Mouse (Mus musculus) frontal cortex, postnatal 14 days (tissue): ENCODE measurements around the gene Artn.

Source experiments
- DNase-seq, 2 experiments: peaks; one replicate each; pipeline ENCODE4 v3.0.0; 2022; ENCODE audit warnings: low spot score in 2 of 2

Gene Artn

DNA sequence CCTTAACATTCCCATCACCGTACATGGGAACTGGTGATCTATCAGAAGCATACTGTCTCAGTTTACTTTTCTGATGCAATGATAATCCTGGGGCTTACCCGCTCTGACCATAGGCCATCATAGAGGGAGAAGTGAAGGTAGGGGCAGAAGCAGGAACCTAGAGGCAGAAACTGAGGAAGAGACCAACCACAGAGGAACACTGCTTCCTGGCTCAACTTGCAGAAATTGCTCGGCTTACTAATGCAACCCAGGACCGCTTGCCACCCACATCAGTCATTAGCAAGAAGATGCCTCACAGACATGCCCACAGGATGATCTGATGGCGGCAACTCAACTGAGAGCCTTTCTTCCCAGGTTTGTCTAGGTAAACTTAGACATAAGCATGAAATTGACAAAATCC lies 10.8 kb downstream of the Artn start:
- no peak for DNase-seq

DNA sequence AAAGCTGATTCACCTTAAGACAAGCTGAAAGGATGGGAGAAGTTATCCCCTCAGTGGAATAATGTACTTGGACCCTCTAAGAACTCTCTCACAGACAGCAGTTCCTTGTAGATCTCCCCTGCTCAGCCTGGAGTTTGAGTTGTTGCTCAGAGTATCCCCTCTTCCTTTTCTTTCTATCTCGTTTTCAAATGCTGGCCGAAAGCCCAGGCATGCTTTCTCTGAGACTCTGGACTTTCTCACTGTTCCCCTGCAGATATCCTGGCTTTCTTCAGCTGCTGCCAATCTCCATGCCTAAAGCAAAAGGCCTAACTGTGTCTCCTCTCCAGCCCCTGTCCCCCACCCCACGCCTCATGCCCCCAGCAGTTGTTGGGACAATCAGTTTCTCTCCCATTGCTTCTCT lies 11.3 kb downstream of the Artn start:
- DNase-seq, result no peak

DNA sequence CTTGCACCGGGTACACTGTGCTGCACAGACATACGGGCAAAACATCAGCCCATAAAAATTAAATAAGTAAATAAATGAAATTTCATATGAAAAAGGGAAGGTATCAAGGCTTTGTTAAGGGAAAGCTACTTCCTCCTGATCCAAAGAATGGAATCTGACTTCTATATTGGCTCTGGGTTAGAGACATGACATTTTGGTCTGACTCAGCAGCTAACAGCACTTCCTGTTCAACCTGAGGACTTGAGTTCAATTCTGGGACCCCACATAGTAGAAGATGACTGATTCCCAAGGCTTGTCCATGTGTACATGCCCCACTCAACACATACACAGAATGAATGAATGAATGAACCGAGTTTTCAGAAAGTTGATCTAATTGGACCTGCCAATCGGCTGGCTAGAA lies 11.7 kb downstream of the Artn start:
- DNase-seq, result no peak

DNA sequence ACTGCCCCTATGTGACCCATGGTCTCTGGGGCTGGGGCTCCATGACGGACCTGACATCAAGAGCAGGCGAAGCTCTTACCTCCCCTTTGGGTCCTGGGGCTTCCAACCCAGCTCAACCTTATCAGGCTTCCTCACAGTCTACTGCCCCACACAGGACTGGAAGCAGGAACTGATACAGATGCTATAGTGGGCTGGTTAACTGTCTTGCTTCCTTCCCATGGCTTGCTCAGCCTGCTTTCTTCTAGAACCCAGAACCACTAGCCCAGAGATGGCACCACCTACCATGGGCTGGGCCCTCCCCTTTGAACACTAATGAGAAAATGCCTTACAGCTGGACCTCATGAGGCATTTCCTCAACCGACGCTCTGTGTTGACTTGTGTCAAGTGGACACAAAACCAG lies 12.2 kb downstream of the Artn start:
- no peak for DNase-seq

DNA sequence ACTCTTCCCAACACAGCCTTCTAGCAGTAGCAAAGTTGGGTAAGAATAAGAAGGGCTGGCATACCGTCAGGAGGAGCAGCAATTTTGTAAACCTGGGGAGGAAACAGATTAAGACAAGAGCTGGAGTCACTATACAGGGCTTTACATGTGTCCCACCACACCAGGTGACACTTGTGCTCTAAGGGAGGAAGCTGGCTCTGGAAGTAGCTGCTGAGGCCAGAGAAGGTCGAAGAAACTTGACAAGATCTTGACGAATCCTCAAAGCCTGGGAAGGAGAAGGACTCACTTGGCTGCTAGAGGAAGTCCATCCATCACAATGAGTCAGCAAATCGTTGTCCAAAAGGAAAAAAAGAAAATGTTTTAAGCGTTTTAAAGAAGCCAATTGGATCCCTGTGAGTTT lies 13.2 kb downstream of the Artn start:
- no peak for DNase-seq

DNA sequence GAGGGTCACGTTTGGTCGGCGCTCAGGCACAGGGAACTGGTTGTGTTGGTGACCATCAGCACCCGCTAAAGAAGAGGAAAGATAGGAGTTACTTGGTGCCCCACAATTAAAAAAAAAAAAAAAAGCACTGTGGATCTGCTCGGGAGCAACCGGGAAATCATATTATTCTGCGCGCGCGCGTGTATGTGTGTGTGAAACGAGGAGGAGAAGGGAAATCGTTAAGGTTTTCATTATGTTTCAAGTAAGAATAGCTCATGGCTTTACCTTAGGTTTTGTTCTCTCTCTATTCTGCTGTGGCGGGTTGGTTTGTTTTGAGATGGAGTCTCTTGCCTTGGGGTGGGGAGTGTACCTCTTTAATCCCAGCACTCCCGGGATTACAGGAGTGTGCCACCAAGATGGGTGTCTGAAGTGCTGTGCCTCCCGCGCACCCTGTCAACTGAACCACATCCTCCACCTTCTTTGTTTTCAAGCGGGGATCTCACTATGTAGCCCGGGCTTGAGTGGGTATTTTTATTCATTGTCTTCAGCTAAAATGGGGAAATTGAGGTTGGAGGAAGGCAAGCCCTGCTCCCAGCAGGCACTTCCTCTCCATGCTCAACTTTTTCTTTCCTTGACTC lies 14.0 kb downstream of the Artn start:
- DNase-seq, result no peak

DNA sequence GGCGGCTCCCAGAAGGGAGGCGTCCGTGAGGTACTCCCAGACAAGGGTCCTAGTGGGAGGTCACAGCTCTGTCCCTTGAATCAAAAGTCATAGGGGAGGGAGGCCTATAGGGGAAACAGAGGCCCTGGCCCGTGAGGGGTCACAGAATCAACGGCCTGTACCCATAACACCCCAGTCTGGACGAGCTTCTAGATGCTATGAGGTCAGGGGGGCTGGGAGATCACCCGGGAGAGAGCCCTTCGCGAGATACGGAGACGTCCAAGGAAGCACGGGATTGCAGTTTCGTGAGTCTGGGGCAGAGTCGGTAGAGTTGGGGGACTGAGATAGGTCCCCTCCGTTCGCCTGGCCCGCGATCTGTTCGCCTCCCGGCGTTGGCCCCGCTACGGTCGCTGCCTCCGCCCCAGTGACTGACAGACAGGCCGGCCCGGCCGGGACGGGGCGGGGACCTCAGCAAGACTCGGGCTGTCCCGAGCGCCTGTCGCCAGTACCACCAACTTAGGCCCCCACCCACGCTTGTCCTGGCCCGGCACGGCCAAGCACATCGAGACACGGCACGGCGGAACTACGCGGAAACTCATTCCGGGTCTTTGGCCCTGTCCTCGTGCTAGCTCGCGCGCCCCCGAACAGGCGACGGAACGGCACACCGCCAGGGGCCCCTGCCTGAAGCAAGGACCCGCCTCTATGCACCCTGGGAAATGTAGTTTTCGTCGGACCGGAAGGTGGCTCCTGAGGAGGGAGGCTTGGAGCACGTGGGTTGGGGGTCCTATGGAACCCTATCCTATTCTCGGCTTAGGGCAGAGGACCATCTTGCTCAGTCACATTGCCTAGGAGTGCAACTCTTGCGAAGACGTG lies 14.7 kb downstream of the Artn start, which contains the start of gene Ipo13:
TSS of gene Ipo13 (minus strand) at position 409 of the 852 bp plus-strand sequence.
- DNase-seq, result peak; percentile 88

DNA sequence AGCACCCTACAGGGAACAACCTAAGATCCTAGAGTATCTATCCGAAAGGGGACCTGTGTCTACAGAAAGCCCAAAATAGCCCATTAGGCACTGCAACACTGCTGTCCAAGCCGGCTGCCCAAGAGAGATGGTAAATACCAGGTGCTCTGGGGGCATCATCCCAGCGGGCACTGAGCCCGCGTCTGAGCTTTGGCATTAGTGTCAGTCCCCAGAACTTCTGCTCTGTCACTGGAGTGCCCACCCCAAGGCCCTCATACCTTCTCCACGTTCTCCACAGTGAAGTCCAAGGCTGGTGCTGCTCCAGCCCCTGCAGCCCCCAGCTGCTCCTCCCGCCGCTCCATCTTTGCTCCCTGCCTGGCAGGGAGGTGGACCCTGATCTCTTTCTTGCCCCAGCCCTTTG lies 15.5 kb downstream of the Artn start:
- no peak for DNase-seq

DNA sequence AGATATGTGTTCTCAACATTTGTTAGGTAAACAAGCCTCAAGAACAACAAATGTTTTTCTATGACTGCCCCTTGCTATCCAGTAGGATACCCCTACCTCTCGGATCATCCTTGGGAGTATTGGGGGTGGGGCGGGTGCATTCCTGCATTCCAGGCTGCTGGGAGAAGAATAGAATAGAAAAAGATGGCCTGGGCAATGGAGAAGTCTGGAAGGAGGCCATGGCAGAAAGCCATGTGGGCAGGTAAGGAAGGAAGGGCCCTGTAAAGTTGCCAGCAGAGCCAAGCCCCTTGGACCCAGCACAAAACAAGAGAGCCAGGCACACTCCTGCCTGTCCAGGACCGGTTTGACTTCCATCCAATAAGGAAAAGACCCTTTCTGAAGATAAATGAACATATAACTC lies 16.1 kb downstream of the Artn start:
- no peak for DNase-seq

DNA sequence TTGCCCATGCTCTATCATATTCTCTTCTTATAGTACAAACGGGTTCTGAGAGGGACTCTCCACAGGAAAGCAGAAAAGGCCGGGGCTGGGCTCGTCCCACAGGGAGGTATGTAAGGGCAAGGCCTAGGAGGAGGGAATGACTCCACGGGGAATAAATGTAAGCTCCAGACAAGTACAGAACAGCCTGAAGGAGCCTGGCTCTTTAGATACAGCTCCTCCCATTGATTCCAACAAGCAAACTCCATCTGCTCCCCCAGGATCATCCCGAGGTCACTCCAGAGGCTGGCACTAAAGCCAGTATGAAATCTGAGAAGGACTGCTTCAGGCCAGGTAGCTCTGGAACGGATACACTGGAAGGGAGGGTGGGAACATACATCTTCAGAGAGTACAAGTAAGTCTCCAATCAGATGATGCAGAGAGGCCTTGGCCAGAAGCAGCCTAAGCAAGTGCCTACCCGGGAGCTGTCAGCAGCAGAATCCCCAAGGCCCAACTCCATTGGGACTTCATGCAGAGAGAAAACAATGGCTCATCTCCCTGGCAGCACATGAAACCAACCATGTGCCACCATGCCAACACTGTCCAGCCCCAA lies 16.8 kb downstream of the Artn start:
- DNase-seq, result no peak

DNA sequence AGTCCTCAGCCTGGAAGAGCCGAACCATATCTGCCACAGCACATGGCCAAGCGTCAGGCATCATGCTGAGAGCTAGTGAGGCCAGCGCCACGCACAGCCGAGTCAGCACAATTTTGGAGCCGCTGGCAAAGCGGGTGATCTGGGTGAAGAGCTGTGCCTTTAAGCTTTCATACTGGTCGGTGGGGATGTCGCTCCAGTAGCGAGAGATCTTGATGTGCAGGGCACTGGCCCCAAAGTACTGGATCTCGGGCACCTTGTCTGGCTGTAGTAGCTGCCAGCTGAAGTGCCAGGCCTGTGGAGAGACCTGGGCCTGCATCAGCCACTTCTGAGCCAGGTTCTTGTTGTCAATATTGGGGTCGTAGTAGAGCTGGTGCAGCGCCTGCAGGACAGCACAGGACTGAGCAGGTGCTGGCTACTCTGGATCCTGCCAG lies 17.4 kb downstream of the Artn start:
- DNase-seq, result no peak

DNA sequence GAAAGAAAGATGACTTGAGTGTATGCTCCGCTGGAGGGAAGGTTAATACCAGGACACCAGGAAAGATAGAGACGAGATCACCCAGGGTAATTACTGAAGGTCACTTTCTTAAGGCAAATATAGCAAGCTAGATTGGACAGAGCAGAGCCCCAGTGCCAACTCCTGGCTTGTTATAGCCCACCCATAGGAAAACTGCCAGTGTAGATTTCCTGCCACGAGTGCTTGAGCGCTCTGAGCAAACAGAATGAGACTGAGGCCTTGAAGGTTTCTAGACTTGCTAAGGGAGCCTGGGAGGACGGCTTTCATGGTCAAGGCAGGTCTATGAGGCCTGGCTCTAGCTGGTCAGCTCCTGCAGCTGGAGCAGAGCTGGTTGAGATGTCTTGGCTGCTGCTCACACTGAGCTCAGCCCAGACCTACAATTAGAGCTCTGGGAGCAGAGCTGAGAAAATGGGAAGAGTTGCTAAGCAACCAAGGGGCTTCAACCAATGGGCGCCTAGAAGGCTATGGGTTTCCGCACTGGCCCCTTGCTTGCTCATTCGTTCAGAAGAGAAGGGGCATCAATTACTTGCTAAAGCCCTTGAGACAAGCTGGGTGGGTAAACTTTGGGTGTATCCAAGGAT lies 20.6 kb downstream of the Artn start:
- peak in 1 of 2 experiments; percentile 49 for DNase-seq

DNA sequence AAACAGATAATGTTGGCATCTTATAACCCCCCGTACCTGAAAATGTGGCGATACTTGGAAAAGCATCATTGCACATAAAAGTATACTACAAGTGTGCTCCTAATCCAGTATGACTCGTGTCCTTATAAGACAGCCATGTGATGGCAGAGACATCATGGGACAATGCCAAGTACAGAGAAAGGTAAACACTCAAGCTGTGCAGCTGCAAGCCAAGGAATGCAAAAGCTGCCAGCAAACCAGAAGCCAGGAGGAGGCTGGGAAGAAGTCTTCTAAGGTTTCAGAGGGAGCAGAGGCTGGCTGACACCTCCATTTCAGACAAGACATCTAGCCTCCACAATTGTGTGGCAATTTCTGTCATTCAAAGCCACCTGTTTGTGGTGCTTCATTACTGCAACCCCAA lies 23.4 kb downstream of the Artn start:
- no peak for DNase-seq

DNA sequence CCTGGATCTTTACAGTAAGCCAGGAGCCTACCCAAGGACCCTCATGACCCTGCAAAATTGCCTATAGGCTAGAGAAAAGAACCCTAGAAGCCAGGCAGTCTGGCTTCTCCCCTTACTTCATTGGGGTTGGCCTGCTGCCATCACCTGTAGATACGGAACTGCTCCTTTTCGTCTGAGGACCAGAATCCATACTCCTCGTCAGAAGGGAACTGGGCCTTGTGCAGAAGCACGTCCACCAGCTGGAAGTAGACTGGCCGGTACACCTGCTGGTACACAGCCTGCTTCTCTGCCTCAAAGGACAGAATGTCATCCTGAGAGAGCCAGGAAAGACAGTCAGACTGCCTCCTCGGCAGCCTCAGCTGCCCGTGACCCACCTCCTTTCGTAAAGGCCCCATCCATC lies 24.8 kb downstream of the Artn start:
- no peak for DNase-seq

DNA sequence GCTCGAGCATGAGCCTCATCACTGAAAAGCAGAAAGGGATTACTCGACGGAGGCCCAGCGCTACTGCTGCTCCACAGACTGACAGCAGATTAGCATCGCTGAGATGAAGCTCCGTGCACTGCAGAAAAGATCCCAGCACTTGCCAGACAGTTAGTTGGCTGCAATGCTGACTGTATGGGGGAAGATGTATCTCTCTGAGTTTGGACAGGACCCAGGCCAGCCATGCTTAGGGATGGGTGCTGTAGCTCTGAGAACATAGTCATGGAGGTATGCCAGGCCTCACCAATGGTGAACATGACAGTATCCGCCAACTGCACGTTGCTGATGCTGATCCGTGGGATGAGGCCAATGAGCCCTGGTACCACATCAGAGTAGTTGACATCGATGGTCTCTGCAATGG lies 25.5 kb downstream of the Artn start:
- no peak for DNase-seq

DNA sequence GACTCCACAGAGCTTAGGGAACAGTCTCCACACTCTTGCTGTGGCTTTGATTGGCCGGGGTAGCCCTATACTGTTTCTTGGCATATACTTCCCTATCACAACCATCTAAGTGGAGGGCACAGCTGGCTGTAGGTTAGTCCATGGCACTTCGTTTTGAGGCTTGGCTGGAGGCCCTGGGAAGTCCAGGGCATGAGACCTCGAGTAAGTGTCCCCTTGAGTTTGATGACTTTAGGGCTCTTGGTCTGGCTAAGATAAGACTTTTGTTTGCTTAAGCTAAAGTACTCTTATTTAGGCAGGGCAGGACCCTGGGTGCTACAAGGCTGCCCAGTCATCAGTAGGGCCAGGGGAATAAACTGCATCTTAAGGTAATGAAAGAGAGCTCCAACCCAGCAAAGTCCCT lies 31.5 kb downstream of the Artn start:
- no peak for DNase-seq

DNA sequence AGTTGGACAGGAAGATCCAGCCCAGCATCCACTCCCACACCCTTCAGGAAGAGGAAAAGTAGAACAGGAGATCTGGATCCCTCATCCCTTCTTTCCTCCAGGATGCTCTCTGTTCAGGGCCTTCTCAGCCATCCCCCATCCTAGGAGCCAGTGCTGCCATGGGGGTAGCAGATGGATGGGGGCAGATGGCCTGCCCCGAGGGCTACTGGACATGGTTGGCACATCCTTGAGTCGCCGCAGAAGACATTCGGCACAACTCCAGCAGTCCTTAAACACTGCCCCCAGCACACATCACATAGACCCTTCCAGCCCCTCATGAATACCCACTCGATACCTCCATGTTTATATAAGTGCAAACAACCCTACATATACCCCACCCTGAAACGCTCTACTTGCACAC lies 33.5 kb downstream of the Artn start:
- no peak for DNase-seq

DNA sequence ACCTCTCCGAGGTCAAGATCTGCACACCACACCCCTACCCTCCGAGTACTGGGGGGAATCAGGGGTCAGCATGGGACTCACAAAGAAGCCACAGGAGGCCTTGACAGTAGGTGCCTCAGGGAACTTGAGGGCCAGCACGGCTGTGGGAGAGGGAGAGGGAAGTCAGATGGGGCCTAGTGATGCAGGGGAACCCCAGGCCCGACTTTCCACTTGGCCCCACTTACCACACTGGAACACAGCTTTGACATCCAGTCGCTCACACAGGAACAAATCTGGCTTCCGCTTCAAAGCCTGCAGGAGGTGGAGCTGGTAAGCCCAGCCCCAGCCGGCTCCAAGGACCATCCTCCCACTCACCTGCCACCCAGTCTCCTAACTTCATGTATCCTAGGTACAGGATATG lies 34.2 kb downstream of the Artn start:
- DNase-seq, result no peak

DNA sequence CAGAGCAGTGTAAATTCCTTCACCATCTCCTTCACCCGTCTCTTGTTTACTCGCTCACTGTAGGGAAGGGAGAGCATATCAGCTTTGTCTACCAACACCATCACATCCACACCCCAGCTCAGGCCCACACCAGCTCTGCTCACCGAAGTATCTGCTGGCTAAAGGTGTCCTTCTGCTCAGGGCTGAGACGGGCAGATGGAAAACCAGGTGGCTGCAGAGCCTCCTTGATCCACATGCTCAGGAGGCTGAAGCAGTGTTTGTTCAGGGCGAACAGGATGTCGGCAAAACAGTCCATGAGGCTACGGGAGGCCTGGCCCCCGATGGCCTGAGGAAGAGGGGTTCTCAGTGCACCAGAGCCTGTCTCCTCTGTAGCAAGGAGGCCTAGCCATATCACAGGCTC lies 35.0 kb downstream of the Artn start:
- DNase-seq, result no peak

DNA sequence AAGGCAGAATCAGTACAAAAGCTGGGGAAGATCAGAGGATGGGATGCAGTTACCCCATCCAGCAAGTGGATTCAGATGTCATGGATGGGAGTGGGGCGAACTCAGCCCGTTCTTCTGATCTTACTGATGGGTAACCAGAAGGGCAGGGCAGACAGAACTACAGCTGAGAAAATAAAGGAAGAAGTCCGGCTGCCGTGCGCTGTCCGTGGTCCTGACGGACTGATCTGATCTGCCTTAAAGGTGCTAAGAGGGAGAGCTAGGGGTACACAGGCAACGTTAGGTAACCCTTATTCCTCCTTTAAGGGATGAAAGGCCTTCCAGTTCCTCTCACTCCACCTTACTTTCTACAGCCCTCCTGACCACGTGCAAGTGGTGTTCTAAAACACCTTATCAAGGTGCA lies 36.2 kb downstream of the Artn start:
- DNase-seq, result no peak

DNA sequence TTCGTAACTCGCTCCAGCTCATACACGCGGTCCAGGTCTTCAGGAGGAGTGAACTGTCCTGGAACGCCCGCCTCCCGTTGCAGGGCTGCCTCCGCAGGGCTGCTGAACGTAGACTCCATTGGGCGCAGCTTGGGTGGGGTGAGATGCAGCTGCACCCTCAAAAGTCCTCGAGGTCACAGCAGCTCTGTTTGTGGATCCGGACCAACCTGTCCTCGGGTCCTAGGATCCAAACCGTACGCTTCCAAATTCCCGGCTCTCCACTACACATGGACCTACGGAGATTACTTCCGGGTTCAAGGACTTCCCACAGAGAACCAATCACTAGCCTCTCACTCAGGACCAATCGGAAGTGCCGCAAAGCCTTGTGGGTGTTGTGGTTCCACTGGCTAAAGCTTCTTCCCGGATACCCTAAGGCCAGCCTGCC lies 37.8 kb downstream of the Artn start, which contains the start of gene Dph2:
TSS of gene Dph2 (minus strand) at position 295 of the 424 bp plus-strand sequence.
- peak; percentile 68 to 69 for DNase-seq

DNA sequence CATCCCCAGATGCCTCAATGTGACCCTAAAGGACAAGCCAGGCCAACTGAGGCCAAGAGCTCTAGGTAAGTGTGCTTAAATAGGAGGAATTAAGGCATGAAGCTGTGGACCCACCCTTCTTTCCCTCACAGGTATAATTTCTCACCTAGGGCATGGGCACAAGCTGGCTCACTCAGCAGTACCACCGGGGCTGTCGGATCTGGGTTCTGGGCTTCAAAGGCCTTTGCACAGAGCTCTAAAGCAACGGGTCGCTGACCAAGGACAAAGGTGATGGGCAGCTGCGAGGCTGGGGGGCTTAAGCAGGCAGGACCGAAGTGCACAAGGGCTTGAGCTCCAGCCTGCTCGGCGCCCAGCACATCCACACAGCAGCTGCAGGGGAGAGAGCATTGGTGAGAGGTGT lies 38.8 kb downstream of the Artn start:
- no peak for DNase-seq

DNA sequence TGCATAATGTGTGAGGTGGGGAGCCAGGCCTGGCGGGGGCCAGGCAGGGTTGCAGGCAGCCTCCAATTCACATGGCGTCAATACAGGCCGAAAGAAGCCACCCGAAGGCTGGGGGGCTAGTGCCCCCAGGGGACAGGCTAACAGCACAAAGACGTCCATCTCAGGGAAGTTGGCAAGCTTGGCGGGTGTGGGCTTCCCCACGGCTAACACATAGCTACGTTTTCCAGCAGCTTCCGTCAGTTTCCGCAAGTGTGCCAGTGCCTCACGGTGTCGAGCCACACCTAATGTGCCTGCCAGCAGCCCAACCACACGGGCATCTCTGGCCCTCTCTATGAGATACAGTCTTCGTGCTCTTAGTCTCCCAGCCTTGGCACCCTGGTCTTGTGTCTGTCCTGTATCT lies 39.5 kb downstream of the Artn start:
- no peak for DNase-seq
